Mouse (Mus musculus): Measurements from ENCODE around the gene Ptprt.

GRCm38 (mm10) chr2:161607372-161607771 is 1053.6 kb downstream of the Ptprt start:
- TF ChIP-seq EP300 (IDR thresholded peaks at IDR 0.05; ENCODE audit: low read depth) (no peak), CTCF (IDR thresholded peaks at IDR 0.05; ENCODE audit: low read depth) (no peak)
